Mouse (Mus musculus) cerebellum, postnatal 14 days (tissue): ENCODE results near the gene Lrmda.
"Not testable (repeated sequence)": the region's sequence is repeated elsewhere in the genome, so short reads cannot be mapped to it uniquely, and the experiment has no call there.

ENCODE experiments used
- DNase-seq, 2 experiments: peaks; one replicate each; pipeline ENCODE4 v3.0.0; 2021; ENCODE audit warnings: mixed read lengths in 2 of 2

The Lrmda gene

GRCm38 (mm10) chr14:22745263-22745881 lies 725.9 kb downstream of the Lrmda start:
- DNase-seq, result no peak

- DNase-seq, result peak in 1 of 2 experiments; percentile 1
Observed at GRCm38 (mm10) chr14:22745882-22746480, 726.5 kb downstream of the Lrmda start.

- DNase-seq, result no peak
Observed at GRCm38 (mm10) chr14:22747816-22748215, 728.3 kb downstream of the Lrmda start.

DNA sequence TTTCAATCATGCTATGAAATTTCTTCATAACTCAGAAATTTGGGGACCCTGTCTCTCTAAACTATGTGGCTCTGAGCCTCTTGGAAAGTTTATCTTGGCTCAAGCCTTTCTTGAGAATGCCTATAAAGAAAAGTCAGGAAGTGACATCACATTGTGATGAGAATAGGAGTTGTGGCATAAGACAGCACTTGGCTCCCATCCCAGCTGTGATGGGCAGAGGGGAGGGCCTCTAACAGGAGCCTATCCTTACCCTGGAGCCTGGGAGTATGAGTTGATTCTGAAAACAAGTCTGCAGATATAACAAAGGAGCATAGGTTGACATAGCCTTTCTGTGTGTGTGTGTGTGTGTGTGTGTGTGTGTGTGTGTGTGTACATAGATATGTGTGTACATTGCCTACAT lies 730.9 kb downstream of the Lrmda start:
- DNase-seq, result no peak

- no peak for DNase-seq
Observed at GRCm38 (mm10) chr14:22751290-22751689, 731.8 kb downstream of the Lrmda start.

GRCm38 (mm10) chr14:22754633-22755032 lies 735.1 kb downstream of the Lrmda start:
- DNase-seq, result no peak

DNA sequence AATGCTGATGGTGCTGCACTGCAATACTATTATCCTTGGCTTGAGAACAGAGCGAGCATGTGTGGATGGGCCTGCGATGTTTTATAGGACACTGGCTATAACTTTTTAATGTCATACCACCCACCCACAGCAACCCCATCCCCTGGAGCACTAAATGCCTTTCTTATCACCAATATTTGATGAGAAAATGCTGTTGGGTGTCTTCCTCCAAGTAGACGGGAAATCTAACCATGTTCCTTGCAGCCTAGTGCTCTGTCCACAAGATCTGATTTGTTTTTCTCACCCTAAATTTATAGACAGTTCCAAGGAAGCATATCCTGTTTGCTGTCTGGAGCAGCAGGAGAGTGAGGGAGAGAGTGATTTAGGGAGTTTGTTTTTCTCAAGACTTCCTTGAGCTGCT lies 738.0 kb downstream of the Lrmda start:
- no peak for DNase-seq

DNA sequence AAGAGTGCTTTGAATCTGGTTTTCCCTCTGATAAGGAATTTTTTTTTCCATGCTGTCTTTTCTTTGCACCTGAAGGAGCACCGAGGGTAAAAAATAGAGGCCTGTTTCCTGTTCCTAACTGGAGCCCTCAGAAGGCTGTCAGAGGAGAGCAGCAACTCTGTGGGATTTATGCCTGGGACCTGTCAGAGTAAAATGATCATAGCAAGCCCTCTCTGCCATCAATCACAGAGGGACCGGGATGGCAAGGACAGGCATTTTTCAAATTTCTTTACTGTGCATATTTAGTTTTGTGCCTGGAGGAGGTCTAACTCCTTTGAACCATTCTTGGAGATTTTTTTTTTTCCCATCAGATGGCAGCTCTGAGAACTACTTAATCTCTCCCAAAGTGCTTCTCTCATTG lies 739.7 kb downstream of the Lrmda start:
- no peak for DNase-seq

DNA sequence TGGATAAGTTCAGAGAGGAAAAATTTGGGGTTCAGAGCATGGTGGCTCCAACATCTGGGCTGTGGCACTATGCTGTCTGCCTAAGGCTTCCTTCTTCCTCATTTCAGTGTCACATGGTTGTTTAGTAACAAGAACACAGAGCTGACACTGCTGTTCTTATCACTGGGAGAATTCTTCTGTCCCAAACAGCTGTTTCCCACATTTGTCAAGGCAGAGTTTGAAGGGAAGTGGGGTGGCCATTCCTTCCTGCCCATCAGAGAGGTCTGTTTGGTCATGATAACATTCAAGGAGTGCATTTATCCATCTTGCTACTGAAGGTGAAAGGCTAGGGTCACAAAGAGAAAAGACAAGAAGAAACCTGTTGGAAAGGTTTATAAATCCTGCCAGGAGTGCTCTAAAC lies 740.2 kb downstream of the Lrmda start:
- no peak for DNase-seq

DNA sequence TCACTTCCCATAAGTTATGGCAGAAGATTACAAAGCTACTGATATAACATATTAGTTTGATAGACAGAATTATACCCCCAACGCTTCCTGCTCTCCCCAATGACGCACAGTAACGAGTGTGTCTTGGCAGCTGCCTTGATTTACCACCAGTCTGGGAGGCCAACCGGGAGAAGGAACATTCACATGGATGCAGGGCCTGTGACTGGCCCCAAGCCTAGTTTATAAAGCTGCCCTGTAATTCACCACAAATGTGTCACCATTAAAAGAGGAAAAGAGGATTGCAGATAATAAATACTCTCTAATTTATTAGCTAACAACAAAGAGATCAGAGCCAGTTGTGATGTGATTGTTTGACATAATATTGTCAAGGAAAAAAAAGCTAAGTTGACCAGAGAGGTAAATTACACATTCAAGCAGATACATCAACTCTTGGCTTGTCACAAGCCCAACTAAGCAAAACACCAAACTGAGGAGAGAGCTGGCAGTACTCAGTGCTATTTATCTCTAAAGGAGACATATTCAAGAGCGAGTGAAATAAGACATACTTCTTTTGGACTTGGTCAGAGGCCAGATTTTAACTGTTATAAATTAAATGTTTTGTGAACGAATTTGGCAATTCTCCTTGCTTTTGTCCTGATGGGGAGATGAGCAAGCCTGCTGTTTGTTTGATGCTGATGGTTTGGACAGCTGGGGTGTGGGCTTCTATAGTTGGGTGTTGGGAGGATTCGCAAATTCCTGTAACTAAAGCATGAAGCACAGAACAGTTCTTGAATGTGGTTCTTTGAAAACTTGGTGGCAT lies 740.9 kb downstream of the Lrmda start:
- no peak for DNase-seq

DNA sequence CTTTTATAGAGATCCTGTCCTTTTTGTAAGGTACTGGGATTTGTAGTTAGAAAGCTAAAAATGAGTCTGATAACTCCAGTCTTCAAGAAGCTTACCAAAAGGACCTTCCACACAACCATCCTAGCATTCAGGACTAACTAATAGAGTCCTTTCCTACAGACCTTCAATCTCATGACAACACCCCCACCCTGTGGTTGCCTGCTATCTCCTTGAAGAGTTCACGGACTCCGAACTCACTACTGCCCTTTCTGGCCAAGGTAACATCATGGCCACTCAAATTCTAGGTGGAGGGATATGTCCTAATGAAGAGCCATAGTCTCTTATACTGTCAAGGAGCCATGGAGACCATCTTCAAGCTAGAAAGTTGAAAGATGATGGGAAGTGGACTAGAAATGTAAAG lies 762.2 kb downstream of the Lrmda start:
- DNase-seq, result no peak

GRCm38 (mm10) chr14:22782365-22782764 lies 762.9 kb downstream of the Lrmda start:
- DNase-seq, result peak; percentile 3 to 22

DNA sequence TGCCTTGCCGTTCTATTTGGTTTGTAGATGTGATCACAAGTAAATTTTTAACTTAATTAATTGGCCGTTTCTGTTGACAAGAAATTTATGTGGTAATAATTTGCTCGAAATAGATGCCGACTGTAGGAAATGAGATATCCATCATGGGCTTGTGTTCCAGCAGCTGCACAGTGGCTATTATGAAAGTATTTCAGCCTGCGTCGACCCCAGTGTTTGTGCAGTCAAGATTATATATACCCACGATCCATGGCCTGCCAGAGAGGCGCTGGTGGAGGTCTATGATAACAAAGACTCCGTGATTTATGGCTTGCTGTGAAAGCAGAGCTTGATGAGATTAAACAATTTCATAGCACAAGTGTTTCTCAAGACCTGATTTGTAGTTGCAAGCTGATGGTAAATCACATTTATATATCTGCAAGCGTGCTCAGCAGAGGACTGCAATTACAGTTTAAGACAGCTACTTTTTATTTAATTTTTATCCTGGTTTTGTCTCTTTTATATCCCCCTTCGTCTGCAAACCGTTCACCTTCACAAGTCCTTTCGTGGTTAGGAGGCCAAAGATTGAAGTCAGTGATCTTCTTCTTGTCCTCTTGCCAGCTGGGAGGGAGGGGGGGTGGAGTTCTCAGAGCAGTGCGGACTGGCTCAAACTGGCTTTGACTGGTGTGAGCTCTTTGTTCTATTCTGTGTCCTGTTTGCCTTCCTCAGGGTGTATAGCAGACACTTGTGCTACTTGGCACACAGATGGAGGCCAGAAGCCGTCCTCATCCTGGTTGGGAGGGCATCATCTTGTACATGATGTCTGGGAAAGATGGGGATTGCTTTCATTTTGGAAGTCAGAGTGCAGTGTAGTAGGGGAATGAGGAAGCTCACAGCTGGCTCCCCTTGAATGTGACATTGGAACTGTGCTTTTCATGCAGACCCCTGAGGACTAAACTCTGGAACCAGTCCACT lies 764.0 kb downstream of the Lrmda start:
- DNase-seq, result peak; percentile 8 to 27

- DNase-seq, result no peak
Observed at GRCm38 (mm10) chr14:22800020-22800419, 780.5 kb downstream of the Lrmda start.

GRCm38 (mm10) chr14:22800871-22801636 lies 781.5 kb downstream of the Lrmda start:
- DNase-seq, result no peak

DNA sequence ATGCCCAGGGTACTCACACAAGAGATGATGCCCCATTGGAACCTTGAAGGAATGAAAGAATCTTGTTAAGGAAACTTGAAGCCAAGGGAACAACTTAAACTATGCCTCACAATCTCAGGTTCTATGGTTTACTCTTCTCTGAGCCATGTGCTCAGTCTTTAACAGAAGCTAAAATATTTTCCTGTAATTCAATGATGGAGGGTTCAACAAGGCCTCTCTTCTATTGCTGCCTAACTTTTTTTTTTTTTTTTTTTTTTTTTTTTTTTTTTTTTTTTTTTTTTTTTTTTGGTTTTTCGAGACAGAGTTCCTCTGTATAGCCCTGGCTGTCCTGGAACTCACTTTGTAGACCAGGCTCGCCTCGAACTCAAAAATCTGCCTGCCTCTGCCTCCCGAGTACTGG lies 782.2 kb downstream of the Lrmda start:
- DNase-seq, result not testable (repeated sequence)

DNA sequence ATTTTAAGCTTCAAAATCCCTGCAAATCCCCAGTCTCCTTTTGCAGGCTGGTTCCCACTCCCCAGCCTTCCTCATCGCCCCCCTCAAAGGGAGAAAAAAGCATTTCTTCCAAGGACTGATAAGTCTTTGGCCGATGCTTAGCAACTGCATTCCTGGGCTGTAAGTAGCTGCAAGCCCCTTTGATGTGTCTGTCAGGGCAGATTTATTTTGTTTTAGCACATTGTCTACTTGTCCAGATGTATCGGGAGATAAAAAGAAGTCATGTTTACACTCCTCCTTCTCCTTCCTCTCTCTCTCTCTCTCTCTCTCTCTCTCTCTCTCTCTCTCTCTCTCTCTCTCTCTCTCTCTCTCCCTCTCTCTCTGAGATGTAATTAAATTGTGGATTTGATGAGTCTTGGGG lies 787.8 kb downstream of the Lrmda start:
- DNase-seq, result no peak

GRCm38 (mm10) chr14:22807726-22808594 lies 788.4 kb downstream of the Lrmda start:
- peak; percentile 68 to 69 for DNase-seq

DNA sequence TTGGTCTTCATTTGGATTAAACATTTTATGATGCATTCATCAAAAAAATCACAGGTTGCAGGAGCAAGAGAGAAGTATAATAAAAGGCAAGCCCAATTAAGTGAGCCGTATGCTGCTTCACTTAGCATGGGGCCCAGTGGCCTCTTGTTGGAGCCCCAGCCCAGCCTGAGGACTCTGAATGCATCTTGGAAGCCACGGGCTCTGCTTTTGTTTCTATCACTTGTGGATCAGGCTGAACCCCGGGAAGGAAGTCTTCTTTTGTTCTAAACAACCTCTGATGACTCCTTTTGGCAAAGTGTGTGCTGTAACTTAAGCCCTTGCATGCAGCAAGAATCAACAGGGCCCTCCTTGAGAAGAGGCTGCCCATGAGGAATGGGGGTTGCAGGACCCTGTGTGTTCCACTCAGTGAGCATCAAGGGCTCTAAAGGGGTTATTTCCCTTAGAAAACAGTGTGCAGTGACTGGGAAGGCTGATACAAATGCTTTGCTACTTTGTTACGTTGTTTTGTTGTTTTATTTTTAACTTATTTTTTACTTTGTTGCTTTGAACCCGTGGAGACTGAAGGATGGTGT lies 789.2 kb downstream of the Lrmda start:
- peak in 1 of 2 experiments; percentile 5 for DNase-seq

DNA sequence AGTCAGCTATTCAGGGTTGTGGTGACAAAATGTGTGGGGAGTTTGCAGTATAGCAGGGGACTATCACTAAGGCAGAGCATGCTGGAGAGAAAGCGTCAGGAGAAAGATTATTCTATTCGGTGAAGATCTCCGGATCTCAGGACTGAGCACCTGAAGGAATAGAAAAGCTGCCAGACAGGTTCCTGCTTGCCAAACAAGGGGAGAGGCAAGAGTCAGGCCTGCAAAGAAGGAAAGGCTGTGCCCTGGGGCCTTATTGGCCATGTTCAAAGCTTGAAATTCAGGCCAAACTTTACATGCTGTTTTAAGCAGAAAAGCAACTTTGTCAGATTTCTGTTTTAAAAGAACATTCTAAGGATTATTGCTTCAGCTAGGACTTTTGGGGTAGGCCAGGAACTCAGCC lies 789.7 kb downstream of the Lrmda start:
- DNase-seq, result peak; percentile 8

GRCm38 (mm10) chr14:22810531-22810930 lies 791.0 kb downstream of the Lrmda start:
- no peak for DNase-seq
